ENCODE assay signal across 15 mouse cellular contexts in the genomic region with DNA sequence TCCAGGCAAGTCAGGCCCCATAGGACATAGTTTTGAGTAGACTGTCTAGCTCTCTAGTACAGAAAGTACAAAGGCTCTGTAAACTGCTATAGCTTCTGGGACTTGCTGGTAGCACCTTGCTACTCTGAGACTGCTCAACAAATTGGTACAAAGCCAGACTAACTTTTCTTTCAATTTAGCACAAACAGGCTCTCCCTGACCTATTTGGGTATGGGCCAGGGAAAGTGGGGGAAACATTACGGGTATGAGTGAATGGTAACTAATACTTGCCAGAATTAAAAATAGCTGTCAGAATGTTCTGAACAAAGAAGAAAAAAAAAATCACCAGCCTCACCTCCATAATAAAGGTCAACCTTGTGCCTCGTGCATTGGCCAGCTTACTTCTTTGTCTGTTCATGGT. TPM values are rescaled to one million over a fixed set of nuclear protein-coding genes. Genes with fewer than 3 reads are reported as not detected.
DNase-seq lines count a peak whose midpoint lies in the region; ATAC-seq and TF ChIP-seq lines count a peak whose summit lies in the region.
"Had no signal": no experiment of that assay in that cellular context is flagged by ENCODE, and none has a peak within 500 bp of the region (broad histone marks: within the 10 kb centered on the region; RNA-seq: fewer than 3 reads in every experiment).

No protein-coding gene starts in this region.

- whole genome bisulfite sequencing in heart, embryonic 10.5 days, result 73% methylated on average over 2 of the region's 2 CpGs
- 20% methylated on average over 2 of the region's 2 CpGs for WGBS in lung, adult 2 months
- 90% methylated on average over 2 of the region's 2 CpGs for WGBS in limb, embryonic 10.5 days
- WGBS in hindbrain, embryonic 13.5 days, result 83% methylated on average over 2 of the region's 2 CpGs

- no peak overlapping the region for H3K27ac ChIP-seq in heart, embryonic 10.5 days
- no peak overlapping the region for H3K27ac ChIP-seq in limb, embryonic 10.5 days
- H3K27ac ChIP-seq in hindbrain, embryonic 13.5 days, result no peak overlapping the region
- H3K27ac ChIP-seq: heart, embryonic 13.5 days; lung, embryonic 15.5 days; midbrain, embryonic 12.5 days had no signal

- ATAC-seq in hindbrain, embryonic 13.5 days (ENCODE audit: low FRiP score), result no peak
- ATAC-seq: hindbrain, embryonic 16.5 days had no signal

- H3K4me3 ChIP-seq in heart, embryonic 10.5 days, result no peak overlapping the region
- no peak overlapping the region for H3K4me3 ChIP-seq in lung, adult 2 months (replicated peaks; ENCODE audit: extremely low read depth, low read depth, low read length)
- no peak overlapping the region for H3K4me3 ChIP-seq in limb, embryonic 10.5 days
- H3K4me3 ChIP-seq in hindbrain, embryonic 13.5 days, result no peak overlapping the region
- H3K4me3 ChIP-seq: heart, embryonic 13.5 days; lung, embryonic 15.5 days; midbrain, embryonic 12.5 days; myocyte had no signal

- H3K4me2 ChIP-seq in hindbrain, embryonic 13.5 days, result no peak overlapping the region
- H3K4me2 ChIP-seq: heart, embryonic 13.5 days; lung, embryonic 15.5 days; midbrain, embryonic 12.5 days had no signal

- peaks cover 2% of the 10 kb centered on the region; the same call in 1 of the 2 replicates for H3K27me3 ChIP-seq in heart, embryonic 10.5 days (ENCODE audit: insufficient read depth, poor library complexity, severe bottlenecking)
- peaks cover 11% of the 10 kb centered on the region for H3K27me3 ChIP-seq in limb, embryonic 10.5 days (ENCODE audit: low read depth, poor library complexity, severe bottlenecking)
- peaks cover 7% of the 10 kb centered on the region for H3K27me3 ChIP-seq in hindbrain, embryonic 13.5 days
- H3K27me3 ChIP-seq: lung, embryonic 15.5 days had no signal

- H3K9me3 ChIP-seq in heart, embryonic 10.5 days, result no peaks in the 10 kb centered on the region
- H3K9me3 ChIP-seq in limb, embryonic 10.5 days (replicated peaks), result no peaks in the 10 kb centered on the region
- no peaks in the 10 kb centered on the region for H3K9me3 ChIP-seq in hindbrain, embryonic 13.5 days
- H3K9me3 ChIP-seq: heart, embryonic 13.5 days; lung, embryonic 15.5 days; midbrain, embryonic 12.5 days had no signal

- no peak overlapping the region for H3K9ac ChIP-seq in hindbrain, embryonic 13.5 days
- H3K9ac ChIP-seq: heart, embryonic 13.5 days; lung, embryonic 15.5 days; midbrain, embryonic 12.5 days had no signal

- DNase-seq in heart, adult 18-20 months, result peak; percentile 76 to 83
- no peak for DNase-seq in heart, embryonic 10.5 days (ENCODE audit: low spot score)
- DNase-seq in lung, postnatal 10 days, result peak; percentile 32
- no peak for DNase-seq in lung, adult 2 months
- DNase-seq in heart, adult 8-10 months (ENCODE audit: low spot score), result peak; percentile 81
- DNase-seq in limb, embryonic 10.5 days (ENCODE audit: low spot score), result no peak
- DNase-seq: cerebellum, postnatal 10 days; right cerebral cortex, adult 18-20 months; thymus, postnatal 36 days had no signal

- H3K4me1 ChIP-seq in heart, embryonic 10.5 days, result 0 out of 2 replicates have a peak, but pooled peaks cover 4% of the 10 kb centered on the region
- peaks cover 11% of the 10 kb centered on the region for H3K4me1 ChIP-seq in lung, adult 2 months (ENCODE audit: control insufficient read depth, insufficient read depth, low read length)
- no peaks in the 10 kb centered on the region for H3K4me1 ChIP-seq in limb, embryonic 10.5 days
- no peaks in the 10 kb centered on the region; the same call in 1 of the 2 replicates for H3K4me1 ChIP-seq in hindbrain, embryonic 13.5 days (replicated peaks)
- H3K4me1 ChIP-seq: lung, embryonic 15.5 days; midbrain, embryonic 12.5 days had no signal

- TF ChIP-seq CTCF in lung, adult 2 months (IDR thresholded peaks at IDR 0.05; ENCODE audit: insufficient read depth, low read length), result no peak

- no peak for TF ChIP-seq POLR2A in lung, adult 2 months (IDR thresholded peaks at IDR 0.05; ENCODE audit: borderline replicate concordance, extremely low read depth, low read depth, low read length)

- no peaks in the 10 kb centered on the region for H3K36me3 ChIP-seq in heart, embryonic 10.5 days
- no peaks in the 10 kb centered on the region for H3K36me3 ChIP-seq in limb, embryonic 10.5 days
- no peaks in the 10 kb centered on the region for H3K36me3 ChIP-seq in hindbrain, embryonic 13.5 days
- H3K36me3 ChIP-seq: heart, embryonic 13.5 days; lung, embryonic 15.5 days; midbrain, embryonic 12.5 days had no signal

RNA-seq across cellular contexts. Expression of gene Rapgef5, which starts 24.1 kb away (rescaled TPM):
- total RNA-seq in heart, adult 18-20 months (2021), result 10 to 100 TPM; 31.7 to 34.8 TPM
- 9.4 and 17.8 TPM in 2 replicates for polyA plus RNA-seq in heart, embryonic 10.5 days (2016; fragmentation: Nextera tagmentation; extraction: Ambion mirVana)
- 43.3 and 56.6 TPM in 2 replicates for polyA plus RNA-seq in lung, adult 2 months (2012; rRNA removed)
- 10 to 100 TPM; 27.1 to 39.3 (median 35.8) TPM for total RNA-seq in heart, adult 8-10 months (2022)
- 5.8 and 6.3 TPM in 2 replicates for polyA plus RNA-seq in limb, embryonic 10.5 days (2016; fragmentation: Nextera tagmentation; extraction: Ambion mirVana)
- 46.9 and 52.4 TPM in 2 replicates for polyA plus RNA-seq in hindbrain, embryonic 13.5 days (2015; fragmentation: Nextera tagmentation; extraction: Ambion mirVana)

Comparison
In these comparisons a context has a peak if more than half of its experiments do, and no peak if none do; other contexts are left out.
1. DNase-seq: peak in heart, adult 18-20 months (2 of 2), lung, postnatal 10 days (single experiment) and heart, adult 8-10 months (single experiment); none in heart, embryonic 10.5 days (single experiment), lung, adult 2 months (single experiment) and limb, embryonic 10.5 days (single experiment).